Mouse (Mus musculus) inflammation-experienced regulatory T-cells, adult 6 months (primary cell): Measurements from ENCODE around the gene Pawr. TPM values are rescaled to one million over a fixed set of nuclear protein-coding genes. Genes with fewer than 3 reads are reported as not detected.

Source experiments
- ATAC-seq: one replicate; pipeline ENCODE4 v1.8.0; 2017
- polyA plus RNA-seq, 3 experiments: library from polyadenylated mRNA; unstranded; fragments of 100-300 nt; shearing (Covaris generic); gene quantifications; one replicate each; pipeline ENCODE4 v1.2.1; 2017

Pawr gene
- polyA plus RNA-seq, 3 experiments from 2014 or later: 0.44 TPM; not detected in 2

DNA sequence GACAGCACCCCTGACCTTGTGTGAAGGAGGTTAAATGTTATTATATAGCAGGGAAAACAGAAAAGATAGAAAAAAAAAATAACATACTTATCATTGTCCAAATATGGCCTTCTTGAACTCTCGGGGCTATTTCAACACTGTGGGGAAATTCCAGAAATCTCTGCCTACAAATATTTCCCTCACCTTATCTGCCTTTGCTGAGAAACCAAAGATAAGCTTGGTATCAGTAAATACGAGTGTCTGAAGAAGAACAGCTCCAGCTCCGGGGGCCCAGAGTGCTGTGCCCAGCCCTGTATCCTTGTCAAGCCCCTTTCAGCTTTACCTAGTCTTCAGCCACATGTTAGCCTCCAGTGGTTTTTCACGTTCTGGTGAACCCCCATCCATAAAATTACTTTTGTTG is 113.2 kb downstream of the Pawr start:
- no peak for ATAC-seq

DNA sequence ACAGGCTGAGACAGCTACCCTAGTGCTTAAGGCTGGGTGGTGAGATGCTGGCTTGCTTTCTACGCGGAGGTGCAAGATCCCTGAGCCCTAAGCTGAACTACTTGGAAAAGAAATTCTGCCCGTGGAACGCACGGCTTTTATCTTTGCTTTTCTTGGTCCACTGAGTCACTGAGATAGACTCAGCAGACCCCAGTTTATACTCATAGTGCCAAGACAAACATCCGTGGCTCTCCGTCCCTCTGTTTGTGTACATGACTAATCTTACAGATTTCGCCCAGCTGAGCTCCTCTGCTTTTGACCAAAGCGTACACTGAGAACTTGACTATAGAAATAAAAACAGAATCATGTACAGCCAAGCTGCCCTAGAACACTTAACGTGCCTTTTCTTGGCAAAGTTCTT is 113.7 kb downstream of the Pawr start:
- peak; percentile 17 for ATAC-seq

DNA sequence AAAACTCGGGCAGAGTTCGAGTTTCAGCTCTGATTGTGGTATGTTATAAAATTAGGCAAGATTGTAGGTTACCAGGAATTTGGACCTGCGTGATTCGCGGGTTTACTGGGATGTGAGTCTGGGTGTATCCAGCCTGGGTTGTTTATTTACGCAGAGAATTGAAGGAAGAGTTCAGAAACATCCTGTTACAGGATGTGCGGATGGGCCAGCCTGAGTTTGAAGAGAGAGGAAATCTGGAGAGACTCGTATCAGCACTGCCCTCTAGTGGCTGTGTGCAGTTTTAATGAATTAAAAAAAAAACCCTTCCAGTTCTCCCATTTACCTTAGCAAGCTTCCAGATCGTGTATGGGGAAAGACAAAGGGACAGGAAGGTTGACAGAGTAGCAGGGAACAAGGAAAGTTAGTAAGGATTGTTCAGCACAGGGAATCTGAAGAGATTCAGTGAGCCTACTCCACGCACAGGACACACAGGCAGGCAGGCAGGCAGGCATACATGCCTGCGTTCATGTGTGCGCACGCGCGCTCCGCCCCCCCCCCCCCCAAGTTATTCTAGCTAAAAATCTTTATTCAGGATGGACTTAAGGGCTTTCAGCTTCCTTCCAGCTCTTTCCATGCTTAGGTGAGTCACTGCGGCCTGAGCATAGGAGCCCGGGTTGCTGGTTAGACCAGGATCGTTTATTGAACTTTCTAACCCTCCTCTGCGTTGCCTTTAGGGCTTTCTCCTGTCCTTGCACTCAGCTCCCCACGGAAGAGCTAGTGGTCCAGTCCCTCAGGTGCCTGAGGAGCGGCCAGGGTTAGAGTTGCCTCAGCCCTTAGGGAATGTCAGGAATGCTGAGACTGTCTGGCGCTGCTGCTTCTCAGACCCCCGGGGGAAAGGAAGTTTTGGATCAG is 114.4 kb downstream of the Pawr start:
- ATAC-seq: peak; percentile 73

DNA sequence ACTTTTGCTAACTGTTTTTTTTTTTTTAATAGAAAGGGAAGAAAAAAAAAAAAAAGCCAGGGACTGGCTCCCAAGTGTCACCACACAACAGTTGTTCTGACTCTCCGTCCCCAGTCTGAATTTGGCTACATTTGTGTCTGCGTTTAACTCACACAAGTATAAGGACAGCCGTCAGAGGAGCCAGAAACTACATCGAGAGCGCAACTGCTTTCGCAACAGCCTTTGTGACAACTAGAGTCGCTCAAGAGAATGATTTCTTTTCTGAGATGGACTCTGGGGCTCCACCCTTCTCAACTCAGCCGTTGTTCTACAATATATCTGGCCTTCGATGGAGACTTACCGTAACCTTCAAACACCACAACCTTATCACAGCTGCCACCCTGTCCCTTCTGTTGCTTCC is 115.3 kb downstream of the Pawr start:
- ATAC-seq: no peak

DNA sequence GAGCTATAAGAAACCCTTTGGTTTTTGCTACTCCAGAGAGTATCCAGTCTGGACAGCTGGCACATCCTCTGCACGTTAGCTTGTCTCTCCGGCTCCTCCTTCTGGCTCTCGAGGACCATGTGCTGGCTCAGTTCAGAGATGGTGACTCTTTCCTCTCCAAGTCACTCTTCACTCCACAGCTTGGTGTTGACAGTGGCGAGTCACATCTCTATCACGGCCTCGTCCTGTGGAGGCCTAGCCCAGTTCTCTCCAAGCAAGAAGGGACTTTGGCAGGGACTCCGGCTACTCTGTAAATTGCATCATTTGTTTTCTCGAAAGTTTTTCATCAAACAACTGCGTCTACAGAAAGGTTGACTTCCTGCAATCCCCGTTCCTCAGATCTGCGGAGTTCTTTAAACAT is 116.5 kb downstream of the Pawr start:
- no peak for ATAC-seq

DNA sequence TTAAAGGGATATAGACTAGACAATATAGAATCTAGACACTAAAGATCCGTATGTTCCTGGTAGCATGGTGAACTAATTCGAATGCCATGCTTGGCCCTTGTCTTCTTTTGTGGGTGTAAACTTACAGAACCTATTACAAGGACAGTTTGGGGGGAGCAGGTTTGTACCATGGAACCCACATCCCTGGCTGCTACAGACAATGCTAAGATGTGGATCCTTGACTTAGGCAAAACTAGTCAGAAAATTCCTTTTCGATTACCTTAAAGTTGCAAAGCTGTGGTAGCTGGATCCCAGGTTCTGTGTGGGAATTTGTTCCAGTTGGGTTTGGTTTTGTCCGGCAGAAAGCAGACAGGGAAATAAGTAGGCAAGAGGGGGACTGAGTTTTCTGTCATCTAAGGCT is 118.5 kb downstream of the Pawr start:
- ATAC-seq: no peak

DNA sequence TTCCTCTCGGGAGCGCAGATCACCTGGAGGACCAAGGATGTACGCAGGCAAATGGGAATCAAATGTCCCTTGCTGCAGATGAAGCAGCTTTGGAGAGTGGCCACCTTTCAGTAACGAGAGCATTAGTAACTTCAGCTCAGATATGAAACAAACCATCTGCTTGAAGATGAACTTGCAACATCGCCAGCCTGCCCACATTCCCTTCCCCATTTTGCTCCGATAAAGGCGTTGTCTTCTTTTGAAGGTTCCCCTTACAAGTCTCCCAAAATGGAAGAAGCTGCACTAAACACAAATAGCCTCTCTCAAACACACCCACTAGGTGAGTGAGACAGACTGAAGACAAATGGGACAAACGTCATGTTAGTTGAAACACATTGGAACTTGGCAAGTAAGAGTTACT is 119.6 kb downstream of the Pawr start:
- no peak for ATAC-seq

DNA sequence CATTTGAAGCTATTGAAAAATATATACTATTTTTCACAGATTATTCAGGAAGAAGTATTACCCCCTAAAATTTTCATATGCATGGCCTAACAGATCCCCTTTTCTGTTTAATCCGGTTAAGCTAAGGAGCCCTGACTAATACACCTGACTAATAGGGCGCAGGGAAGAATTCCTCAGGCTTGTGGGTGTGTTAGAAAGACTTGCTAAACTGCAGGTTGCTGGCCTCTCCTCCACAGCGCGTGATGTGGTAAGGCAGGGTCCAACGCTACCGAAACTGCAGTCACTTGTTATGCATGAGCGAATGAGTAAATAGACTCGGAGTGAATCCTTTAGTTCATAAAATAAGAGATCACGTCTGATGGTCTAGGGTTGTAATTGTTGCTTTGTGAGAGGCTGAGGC is 120.5 kb downstream of the Pawr start:
- no peak for ATAC-seq

DNA sequence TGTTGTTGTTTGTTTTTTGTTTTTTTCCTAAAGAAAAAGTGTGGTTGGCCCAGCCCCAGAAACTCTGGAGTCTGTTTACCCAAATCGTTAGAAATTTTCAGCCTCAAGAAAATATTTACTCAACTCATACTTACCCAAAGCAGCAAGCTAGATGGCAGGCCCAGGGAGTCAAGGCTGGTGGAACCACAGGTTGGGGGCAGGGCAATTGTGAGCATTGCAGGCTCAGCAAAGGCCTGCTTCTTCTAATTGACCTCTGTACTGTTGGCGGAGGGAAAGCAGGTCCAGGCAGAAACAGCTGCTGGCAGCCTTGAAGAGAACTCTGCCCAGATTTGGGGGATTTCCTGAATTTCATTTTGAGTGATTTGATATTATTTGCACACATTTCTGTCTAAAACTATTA is 121.6 kb downstream of the Pawr start:
- no peak for ATAC-seq

DNA sequence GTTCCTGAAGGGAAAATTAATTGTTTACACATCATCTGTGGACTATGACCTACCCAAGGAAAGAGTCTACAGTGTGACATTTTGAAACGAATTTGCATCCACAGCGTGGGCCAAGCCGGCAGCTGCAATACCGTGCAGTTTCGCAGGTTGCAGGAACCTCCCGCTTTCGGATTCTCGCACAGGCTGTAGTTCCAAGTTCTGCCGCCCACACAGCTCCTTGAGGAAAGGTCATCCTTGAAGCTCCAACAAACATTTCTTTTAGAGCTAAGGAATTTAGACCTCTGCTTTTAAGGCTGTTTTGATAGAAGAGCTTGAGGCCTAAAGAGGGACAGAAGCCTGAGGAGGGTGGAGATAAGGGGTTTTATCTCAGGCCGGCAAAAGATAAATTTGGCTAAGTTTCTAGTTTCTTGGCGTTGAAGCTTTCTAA is 122.8 kb downstream of the Pawr start:
- no peak for ATAC-seq

DNA sequence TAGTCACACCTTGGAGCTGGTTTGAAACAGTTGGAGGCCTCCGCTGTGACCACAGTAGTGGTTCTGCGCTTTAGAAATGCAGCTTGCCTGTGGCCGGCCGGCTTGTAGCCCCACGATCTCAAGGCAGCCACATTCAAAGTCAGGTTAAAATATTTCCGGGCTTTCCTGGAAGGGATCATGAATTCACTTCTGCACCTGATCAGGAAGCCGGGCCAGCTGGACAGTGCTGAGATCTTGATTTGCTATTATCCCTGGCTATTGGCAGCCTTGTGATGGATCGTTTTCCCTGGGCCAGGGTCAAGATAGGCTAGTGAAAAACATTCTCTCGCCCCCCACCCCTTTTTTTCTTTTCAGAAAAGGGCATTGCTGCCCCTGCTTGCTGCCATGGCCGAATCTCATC is 123.3 kb downstream of the Pawr start:
- ATAC-seq: no peak

DNA sequence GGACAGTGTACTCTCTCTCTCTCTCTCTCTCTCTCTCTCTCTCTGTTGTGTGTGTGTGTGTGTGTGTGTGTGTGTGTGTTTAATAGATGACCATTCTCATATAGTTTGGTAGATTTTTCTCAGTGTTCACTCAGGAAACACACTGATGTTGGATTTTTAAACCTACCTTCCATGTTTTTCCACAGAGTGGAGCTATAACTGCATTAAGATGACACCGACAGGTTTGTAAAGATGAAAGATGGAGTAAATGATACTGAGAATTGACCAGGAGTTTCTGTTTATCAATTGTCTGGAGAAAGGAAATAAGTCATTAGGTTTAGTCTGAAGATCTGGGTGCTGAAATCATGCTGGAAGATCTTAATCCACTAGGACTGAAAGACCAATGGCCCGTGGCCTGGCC is 124.0 kb downstream of the Pawr start:
- ATAC-seq: no peak

DNA sequence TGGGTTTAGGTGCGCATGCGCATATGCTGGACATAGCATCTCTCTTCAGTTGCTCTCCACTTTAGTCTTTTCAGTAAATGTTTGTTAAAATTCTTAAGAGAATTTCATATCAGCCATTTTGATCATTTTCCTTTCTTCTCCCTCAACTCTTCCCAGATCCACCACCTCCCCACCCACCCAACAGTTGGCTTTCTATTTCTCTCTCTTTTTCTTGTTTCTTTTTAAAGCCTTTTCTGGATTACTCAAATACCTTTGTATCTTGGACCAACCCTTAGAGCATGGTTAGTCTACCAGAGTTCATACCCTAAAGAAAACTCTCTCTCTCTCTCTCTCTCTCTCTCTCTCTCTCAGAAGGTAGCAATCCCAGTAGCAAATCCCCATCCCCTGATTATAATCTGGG is 125.1 kb downstream of the Pawr start:
- no peak for ATAC-seq

DNA sequence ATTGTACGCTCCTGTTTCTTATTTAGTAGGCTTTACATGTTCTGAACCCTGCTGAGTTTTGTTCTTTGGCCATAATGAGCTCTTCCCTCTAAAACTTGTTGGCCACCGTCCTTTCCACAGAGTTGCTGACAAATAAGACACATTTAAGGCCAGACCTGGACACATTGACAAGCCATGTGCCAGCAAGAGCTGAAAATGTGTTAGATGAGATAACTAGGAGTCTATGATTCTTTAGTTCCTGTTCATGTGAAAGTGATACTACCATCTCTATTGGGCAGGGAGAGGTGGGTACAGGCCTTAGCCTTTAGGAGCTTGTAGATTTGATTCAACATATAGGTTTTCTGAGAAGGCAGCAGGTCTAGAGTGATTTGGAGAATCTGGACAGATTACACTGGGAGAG is 129.9 kb downstream of the Pawr start:
- ATAC-seq: no peak

Other genes with a start within 250 kb of the Pawr start
- gene Ppp1r12a, start 169.9 kb upstream of the Pawr start, polyA plus RNA-seq: 100 to 1,000 TPM; 251 to 307 (median 255) TPM